Mouse (Mus musculus) liver, embryonic 15.5 days (tissue): Measurements from ENCODE around the gene Olfr808. TPM values are rescaled to one million over a fixed set of nuclear protein-coding genes. Genes with fewer than 3 reads are reported as not detected.

Experiments
- ATAC-seq: fragments of 200-750 bp; cut with Nextera tagmentation; 2 replicates; pipeline ENCODE4 v1.8.0; 2017; ENCODE audit warnings: moderate number of reproducible peaks, mild to moderate bottlenecking, moderate library complexity; ENCODE audit not compliant: insufficient read depth
- H3K27ac ChIP-seq: fragments of 300-500 bp; sonication (generic); replicated peaks from 2 replicates; pipeline ENCODE4 v1.5.1; 2015; ENCODE audit warnings: mild to moderate bottlenecking, inconsistent platforms
- H3K27me3 ChIP-seq: fragments of 300-500 bp; sonication (generic); 2 replicates; pipeline ENCODE4 v1.6.1; 2015; ENCODE audit warnings: mild to moderate bottlenecking, inconsistent platforms
- H3K36me3 ChIP-seq: fragments of 300-500 bp; sonication (generic); replicated peaks from 2 replicates; pipeline ENCODE4 v1.6.1; 2015; ENCODE audit warnings: moderate library complexity, mild to moderate bottlenecking, inconsistent platforms
- H3K4me1 ChIP-seq: fragments of 300-500 bp; sonication (generic); replicated peaks from 2 replicates; pipeline ENCODE4 v1.6.1; 2015; ENCODE audit warnings: inconsistent platforms
- H3K4me2 ChIP-seq: fragments of 300-500 bp; sonication (generic); 2 replicates; pipeline ENCODE4 v1.6.1; 2015; ENCODE audit warnings: moderate library complexity, mild to moderate bottlenecking, inconsistent platforms
- H3K4me3 ChIP-seq: fragments of 300-500 bp; sonication (generic); replicated peaks from 2 replicates; pipeline ENCODE4 v1.5.1; 2015; ENCODE audit warnings: mild to moderate bottlenecking, inconsistent platforms
- H3K9ac ChIP-seq: fragments of 300-500 bp; sonication (generic); 2 replicates; pipeline ENCODE4 v1.6.1; 2015; ENCODE audit warnings: moderate library complexity, mild to moderate bottlenecking, inconsistent platforms
- H3K9me3 ChIP-seq: fragments of 300-500 bp; sonication (generic); replicated peaks from 2 replicates; pipeline ENCODE4 v1.6.1; 2016; ENCODE audit warnings: inconsistent platforms
- WGBS: fragments of 180-500 bp; shearing (Covaris S2); methylation state at CpG from one replicate; pipeline ENCODE4 v1.1.7; 2015; ENCODE audit warnings: mixed read lengths; ENCODE audit not compliant: insufficient replicate concordance; 5-methylcytosine and 5-hydroxymethylcytosine counted together
- microRNA-seq: library from miRNA; unstranded; fragments of <30 nt; microRNA quantifications from one replicate; pipeline ENCODE4, GENCODE M21; 2016
- polyA plus RNA-seq: library from polyadenylated mRNA; unstranded; fragments of >200 nt; fragmentation: Nextera tagmentation; extraction: Ambion mirVana; gene quantifications from 2 replicates; pipeline ENCODE4 v1.2.1, GENCODE M21; 2015

The Olfr808 gene
- polyA plus RNA-seq: not detected in 2 replicates

DNA sequence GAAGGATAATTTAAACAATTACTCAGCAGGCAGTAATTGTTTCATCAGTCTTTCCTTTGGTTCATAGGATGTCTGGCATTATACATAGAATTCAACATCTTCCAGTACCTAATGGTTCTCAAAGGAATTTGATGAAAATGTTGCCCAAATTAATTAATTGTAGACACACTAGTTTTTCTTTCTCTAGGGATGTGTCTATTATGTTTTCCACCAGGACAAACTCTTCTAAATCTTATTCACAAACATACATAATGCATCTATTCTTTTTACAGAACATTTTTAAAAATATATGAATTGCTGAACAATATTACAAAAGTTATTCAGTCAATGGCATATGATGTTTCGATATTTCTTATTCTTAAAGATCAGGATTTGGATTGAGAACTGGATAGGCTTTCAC is at the start of gene Olfr808:
Gene Olfr808, plus strand, starts transcription at position 301 of the 400 bp plus-strand sequence.
- no peak within 1 kb of the TSS for H3K27ac ChIP-seq
- H3K36me3 ChIP-seq: no peaks in the 10 kb centered on the region
- no peaks in the 10 kb centered on the region for H3K27me3 ChIP-seq
- H3K4me3 ChIP-seq: no peak within 1 kb of the TSS
- no peaks in the 10 kb centered on the region for H3K9me3 ChIP-seq
- H3K4me2 ChIP-seq: no peak within 1 kb of the TSS
- 46% methylated on average over 1 of the region's 1 CpGs for WGBS
- H3K4me1 ChIP-seq: no peaks in the 10 kb centered on the region
- ATAC-seq: no peak
- H3K9ac ChIP-seq: no peak within 1 kb of the TSS

DNA sequence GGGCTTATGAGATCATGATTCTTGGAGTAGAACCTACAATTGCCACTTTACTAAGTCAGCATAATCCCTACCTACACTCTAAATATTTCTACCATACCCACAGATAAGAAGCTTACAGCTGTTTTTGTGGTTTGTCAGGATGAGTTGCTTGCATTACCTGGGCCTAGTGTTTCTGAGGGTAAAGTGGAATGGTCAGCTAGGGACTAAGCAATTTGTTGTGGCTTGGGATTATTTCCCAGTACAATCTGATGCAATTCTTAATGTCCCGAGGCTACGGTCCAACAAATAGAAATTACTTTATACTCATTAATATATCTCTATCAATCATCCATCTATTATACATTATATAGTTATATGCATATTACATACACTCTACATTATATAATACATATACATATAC is 36.0 kb upstream of the Olfr808 start, which contains the start of gene Olfr805:
Gene Olfr805, minus strand, starts transcription at position 101 of the 400 bp plus-strand sequence.
- Histone ChIP-seq H3K4me3 (no peak within 1 kb of the TSS), H3K4me2 (no peak within 1 kb of the TSS), H3K4me1 (no peaks in the 10 kb centered on the region), H3K36me3 (no peaks in the 10 kb centered on the region), H3K27me3 (no peaks in the 10 kb centered on the region), H3K9ac (no peak within 1 kb of the TSS), H3K27ac (no peak within 1 kb of the TSS), H3K9me3 (no peaks in the 10 kb centered on the region)
- ATAC-seq: no peak
- WGBS: 80% methylated on average over 2 of the region's 2 CpGs

GRCm38 (mm10) chr10:129741821-129742220 is 23.5 kb upstream of the Olfr808 start, which contains the start of gene Olfr806:
Gene Olfr806 (minus strand): TSS chr10:129741921.
- no peak within 1 kb of the TSS for H3K27ac ChIP-seq
- H3K4me2 ChIP-seq: no peak within 1 kb of the TSS
- no peaks in the 10 kb centered on the region for H3K4me1 ChIP-seq
- H3K9ac ChIP-seq: no peak within 1 kb of the TSS
- no peaks in the 10 kb centered on the region for H3K9me3 ChIP-seq
- no peak for ATAC-seq
- no peaks in the 10 kb centered on the region for H3K27me3 ChIP-seq
- no peak within 1 kb of the TSS for H3K4me3 ChIP-seq
- no peaks in the 10 kb centered on the region for H3K36me3 ChIP-seq

GRCm38 (mm10) chr10:129757693-129758092 is 7.6 kb upstream of the Olfr808 start, which contains the start of gene Olfr807:
Gene Olfr807 (minus strand): TSS chr10:129757793.
- no peak within 1 kb of the TSS for H3K4me2 ChIP-seq
- WGBS: 52% methylated on average over 1 of the region's 1 CpGs
- no peaks in the 10 kb centered on the region for H3K27me3 ChIP-seq
- H3K36me3 ChIP-seq: no peaks in the 10 kb centered on the region
- H3K27ac ChIP-seq: no peak within 1 kb of the TSS
- no peak for ATAC-seq
- no peaks in the 10 kb centered on the region for H3K4me1 ChIP-seq
- no peak within 1 kb of the TSS for H3K4me3 ChIP-seq
- H3K9ac ChIP-seq: no peak within 1 kb of the TSS
- H3K9me3 ChIP-seq: no peaks in the 10 kb centered on the region

- no peaks in the 10 kb centered on the region for H3K9me3 ChIP-seq
- H3K36me3 ChIP-seq: no peaks in the 10 kb centered on the region
- no peak within 1 kb of the TSS for H3K4me2 ChIP-seq
- no peak for ATAC-seq
- no peak within 1 kb of the TSS for H3K9ac ChIP-seq
- H3K4me1 ChIP-seq: no peaks in the 10 kb centered on the region
- H3K27me3 ChIP-seq: no peaks in the 10 kb centered on the region
- no peak within 1 kb of the TSS for H3K27ac ChIP-seq
- H3K4me3 ChIP-seq: no peak within 1 kb of the TSS
Measured at GRCm38 (mm10) chr10:129774338-129774737, 9.1 kb downstream of the Olfr808 start, which contains the start of gene Olfr809. Gene Olfr809 (plus strand): TSS chr10:129774638.

DNA sequence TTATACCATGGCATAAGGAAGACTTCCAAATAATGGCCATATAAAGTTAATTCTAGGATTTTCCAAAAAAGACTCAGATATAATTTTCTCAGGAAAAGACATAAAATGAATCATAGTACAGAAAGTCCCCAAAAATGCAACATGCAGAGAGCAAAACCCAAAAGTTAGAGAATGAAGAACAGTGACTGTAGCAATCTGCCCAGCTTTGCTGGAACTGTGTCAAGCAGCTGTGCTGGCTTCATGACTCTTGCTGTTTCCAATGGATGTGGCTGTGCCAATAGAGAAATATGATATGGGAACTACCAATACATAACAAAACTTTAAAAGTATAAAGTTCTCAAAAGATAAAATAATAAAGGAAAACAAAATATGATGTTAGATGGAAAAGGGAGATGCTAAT is 12.8 kb downstream of the Olfr808 start:
- Histone ChIP-seq H3K27me3 (no peaks in the 10 kb centered on the region), H3K4me3 (no peak overlapping the region), H3K9ac (no peak overlapping the region), H3K4me1 (no peaks in the 10 kb centered on the region), H3K36me3 (no peaks in the 10 kb centered on the region), H3K27ac (no peak overlapping the region), H3K4me2 (no peak overlapping the region), H3K9me3 (no peaks in the 10 kb centered on the region)
- no peak for ATAC-seq

DNA sequence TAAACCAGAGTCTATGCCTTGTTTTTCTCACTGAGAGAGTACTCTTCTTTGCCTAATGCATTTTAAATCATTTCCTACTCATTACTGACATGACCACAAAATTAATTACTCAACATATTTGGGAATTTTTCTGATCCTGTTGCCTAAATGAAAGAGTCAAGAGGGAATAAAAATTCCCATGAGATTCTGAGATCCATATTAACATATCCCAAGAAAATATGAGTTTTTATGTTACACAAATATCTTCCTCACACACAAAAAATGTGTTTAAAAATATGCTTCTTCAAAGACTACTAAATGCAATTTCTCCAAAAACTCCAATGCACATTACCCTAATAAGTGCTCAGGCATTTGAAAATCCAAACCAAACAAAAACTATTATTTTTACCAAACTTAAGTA is 29.5 kb downstream of the Olfr808 start, which contains the start of gene Olfr810:
Gene Olfr810, minus strand, starts transcription at position 101 of the 400 bp plus-strand sequence.
- H3K36me3 ChIP-seq: no peaks in the 10 kb centered on the region
- no peak within 1 kb of the TSS for H3K27ac ChIP-seq
- H3K4me3 ChIP-seq: no peak within 1 kb of the TSS
- H3K27me3 ChIP-seq: no peaks in the 10 kb centered on the region
- H3K4me1 ChIP-seq: no peaks in the 10 kb centered on the region
- H3K4me2 ChIP-seq: no peak within 1 kb of the TSS
- H3K9ac ChIP-seq: no peak within 1 kb of the TSS
- H3K9me3 ChIP-seq: no peaks in the 10 kb centered on the region
- no peak for ATAC-seq

DNA sequence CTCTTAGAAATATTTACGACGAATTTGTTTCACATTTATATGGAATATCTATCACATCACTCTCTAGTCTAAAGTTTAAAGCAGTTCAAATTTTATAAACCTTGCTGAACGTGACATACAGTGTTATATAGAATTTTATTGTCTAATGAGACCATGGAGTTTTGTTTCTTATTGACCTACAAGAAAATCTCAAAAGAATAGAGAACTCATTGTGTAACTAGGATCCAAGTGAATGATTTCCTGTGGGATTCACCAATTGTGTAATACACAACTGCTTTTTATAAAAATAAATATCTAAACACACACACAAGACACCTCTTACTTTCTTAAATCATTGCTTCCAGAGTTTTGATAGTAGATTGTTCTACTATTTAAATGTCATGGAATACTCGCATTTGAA is 39.0 kb downstream of the Olfr808 start, which contains the start of gene Olfr811:
Gene Olfr811, minus strand, starts transcription at position 101 of the 400 bp plus-strand sequence.
- no peaks in the 10 kb centered on the region for H3K9me3 ChIP-seq
- no peak within 1 kb of the TSS for H3K9ac ChIP-seq
- WGBS: 64% methylated on average over 4 of the region's 4 CpGs
- H3K4me3 ChIP-seq: no peak within 1 kb of the TSS
- H3K4me1 ChIP-seq: no peaks in the 10 kb centered on the region
- H3K4me2 ChIP-seq: no peak within 1 kb of the TSS
- no peaks in the 10 kb centered on the region for H3K36me3 ChIP-seq
- H3K27ac ChIP-seq: no peak within 1 kb of the TSS
- ATAC-seq: no peak
- H3K27me3 ChIP-seq: no peaks in the 10 kb centered on the region

Small RNA genes lying within 50 kb of the gene (microRNA-seq; reads per million reads assigned to microRNA genes)
- gene Gm24485: not detected

Other genes starting within 250 kb of the Olfr808 start
- gene Olfr791, start 243.7 kb upstream of the Olfr808 start, polyA plus RNA-seq: not detected in 2 replicates
- not detected in 2 replicates for gene Olfr792, start 226.3 kb upstream of the Olfr808 start, polyA plus RNA-seq
- not detected in 2 replicates for gene Olfr794, start 197.8 kb upstream of the Olfr808 start, polyA plus RNA-seq
- gene Olfr796, start 152.9 kb upstream of the Olfr808 start, polyA plus RNA-seq: not detected in 2 replicates
- not detected in 2 replicates for gene Olfr798, start 137.5 kb upstream of the Olfr808 start, polyA plus RNA-seq
- not detected in 2 replicates for gene Olfr799, start 128.0 kb upstream of the Olfr808 start, polyA plus RNA-seq
- gene Olfr800, start 107.8 kb upstream of the Olfr808 start, polyA plus RNA-seq: not detected in 2 replicates
- not detected in 2 replicates for gene Olfr801, start 91.6 kb upstream of the Olfr808 start, polyA plus RNA-seq
- not detected in 2 replicates for gene Olfr802, start 77.3 kb upstream of the Olfr808 start, polyA plus RNA-seq
- gene Olfr803, start 71.2 kb upstream of the Olfr808 start, polyA plus RNA-seq: not detected in 2 replicates
- gene Olfr804, start 62.3 kb upstream of the Olfr808 start, polyA plus RNA-seq: not detected in 2 replicates
- not detected in 2 replicates for gene Olfr805, start 36.1 kb upstream of the Olfr808 start, polyA plus RNA-seq
- not detected in 2 replicates for gene Olfr806, start 23.6 kb upstream of the Olfr808 start, polyA plus RNA-seq
- not detected in 2 replicates for gene Olfr807, start 7.7 kb upstream of the Olfr808 start, polyA plus RNA-seq
- not detected in 2 replicates for gene Olfr809, start 9.2 kb downstream of the Olfr808 start, polyA plus RNA-seq
- not detected in 2 replicates for gene Olfr810, start 29.4 kb downstream of the Olfr808 start, polyA plus RNA-seq
- gene Olfr811, start 38.9 kb downstream of the Olfr808 start, polyA plus RNA-seq: not detected in 2 replicates
- gene Olfr812, start 80.6 kb downstream of the Olfr808 start, polyA plus RNA-seq: not detected in 2 replicates
- gene Olfr813, start 89.9 kb downstream of the Olfr808 start, polyA plus RNA-seq: not detected in 2 replicates
- not detected in 2 replicates for gene Olfr814, start 114.4 kb downstream of the Olfr808 start, polyA plus RNA-seq
- gene Olfr815, start 140.4 kb downstream of the Olfr808 start, polyA plus RNA-seq: not detected in 2 replicates
- gene Olfr816, start 150.1 kb downstream of the Olfr808 start, polyA plus RNA-seq: not detected in 2 replicates
- gene Olfr818, start 183.6 kb downstream of the Olfr808 start, polyA plus RNA-seq: not detected in 2 replicates
- gene Olfr819, start 201.8 kb downstream of the Olfr808 start, polyA plus RNA-seq: not detected in 2 replicates
- not detected in 2 replicates for gene Olfr247, start 210.7 kb downstream of the Olfr808 start, polyA plus RNA-seq
- gene Gm10310, start 219.6 kb downstream of the Olfr808 start, polyA plus RNA-seq: not detected in 2 replicates
- not detected in 2 replicates for gene Olfr820, start 247.1 kb downstream of the Olfr808 start, polyA plus RNA-seq